Mouse (Mus musculus) splenic B cell, adult 2 months (primary cell): Measurements from ENCODE around the gene Etv3.

Source experiments
- DNase-seq: peaks from one replicate; pipeline ENCODE4 v3.0.0-alpha.2; 2011; ENCODE audit warnings: low read depth, low spot score
- H3K27me3 ChIP-seq: 2 replicates; pipeline ENCODE4 v1.6.1; 2012; ENCODE audit warnings: mild to moderate bottlenecking, low read length, moderate library complexity, mixed read lengths; ENCODE audit not compliant: control insufficient read depth, poor library complexity, insufficient read depth, severe bottlenecking
- H3K36me3 ChIP-seq: 2 replicates; pipeline ENCODE4 v1.6.1; 2012; ENCODE audit warnings: mild to moderate bottlenecking, low read length, moderate library complexity, mixed read lengths; ENCODE audit not compliant: control insufficient read depth, poor library complexity, insufficient read depth, severe bottlenecking

Gene Etv3

GRCm38 (mm10) chr3:87508205-87508901 lies 16.9 kb upstream of the Etv3 start:
- Histone ChIP-seq H3K27me3 (no peaks in the 10 kb centered on the region), H3K36me3 (no peaks in the 10 kb centered on the region)
- DNase-seq, result peak; percentile 96

- no peaks in the 10 kb centered on the region for H3K27me3 ChIP-seq
- DNase-seq, result no peak
- no peaks in the 10 kb centered on the region for H3K36me3 ChIP-seq
Observed at GRCm38 (mm10) chr3:87509061-87509460, 16.1 kb upstream of the Etv3 start.

- Histone ChIP-seq H3K27me3 (no peaks in the 10 kb centered on the region), H3K36me3 (no peaks in the 10 kb centered on the region)
- no peak for DNase-seq
Observed at GRCm38 (mm10) chr3:87510832-87511231, 14.4 kb upstream of the Etv3 start.

GRCm38 (mm10) chr3:87511971-87512765 lies 13.0 kb upstream of the Etv3 start:
- Histone ChIP-seq H3K36me3 (no peaks in the 10 kb centered on the region), H3K27me3 (no peaks in the 10 kb centered on the region)
- peak; percentile 67 for DNase-seq

GRCm38 (mm10) chr3:87515567-87516081 lies 9.6 kb upstream of the Etv3 start:
- H3K36me3 ChIP-seq, result no peaks in the 10 kb centered on the region
- DNase-seq, result peak; percentile 58
- H3K27me3 ChIP-seq, result no peaks in the 10 kb centered on the region

GRCm38 (mm10) chr3:87518425-87518824 lies 6.8 kb upstream of the Etv3 start:
- DNase-seq, result peak; percentile 26
- Histone ChIP-seq H3K36me3 (no peaks in the 10 kb centered on the region), H3K27me3 (no peaks in the 10 kb centered on the region)

GRCm38 (mm10) chr3:87521126-87521525 lies 4.1 kb upstream of the Etv3 start:
- H3K36me3 ChIP-seq, result no peaks in the 10 kb centered on the region
- H3K27me3 ChIP-seq, result no peaks in the 10 kb centered on the region
- DNase-seq, result peak; percentile 52

- peak; percentile 50 for DNase-seq
- Histone ChIP-seq H3K27me3 (no peaks in the 10 kb centered on the region), H3K36me3 (no peaks in the 10 kb centered on the region)
Observed at GRCm38 (mm10) chr3:87521833-87522232, 3.4 kb upstream of the Etv3 start.

- no peaks in the 10 kb centered on the region for H3K27me3 ChIP-seq
- peak; percentile 30 for DNase-seq
- H3K36me3 ChIP-seq, result peaks cover 11% of the 10 kb centered on the region
Observed at GRCm38 (mm10) chr3:87523701-87524100, 1.5 kb upstream of the Etv3 start.

GRCm38 (mm10) chr3:87525837-87526570 lies 797 bp downstream of the Etv3 start:
- Histone ChIP-seq H3K27me3 (no peaks in the 10 kb centered on the region), H3K36me3 (peaks cover 11% of the 10 kb centered on the region)
- no peak for DNase-seq

GRCm38 (mm10) chr3:87527139-87527538 lies 1.9 kb downstream of the Etv3 start:
- peak; percentile 55 for DNase-seq
- no peaks in the 10 kb centered on the region for H3K27me3 ChIP-seq
- H3K36me3 ChIP-seq, result peaks cover 14% of the 10 kb centered on the region

GRCm38 (mm10) chr3:87528021-87528420 lies 2.8 kb downstream of the Etv3 start:
- DNase-seq, result no peak

GRCm38 (mm10) chr3:87528841-87529240 lies 3.6 kb downstream of the Etv3 start:
- DNase-seq, result peak; percentile 43
- no peaks in the 10 kb centered on the region for H3K27me3 ChIP-seq
- H3K36me3 ChIP-seq, result peaks cover 17% of the 10 kb centered on the region

More at GRCm38 (mm10) chr3:87528021-87528420, 2.8 kb downstream of the Etv3 start:
- Histone ChIP-seq H3K36me3 (peaks cover 15% of the 10 kb centered on the region), H3K27me3 (no peaks in the 10 kb centered on the region)

- Histone ChIP-seq H3K27me3 (no peaks in the 10 kb centered on the region), H3K36me3 (peaks cover 17% of the 10 kb centered on the region)
- DNase-seq, result peak; percentile 91
Observed at GRCm38 (mm10) chr3:87529568-87529967, 4.4 kb downstream of the Etv3 start.
